Mouse (Mus musculus): Measurements from ENCODE around the gene Rtp3. TPM values are rescaled to one million over a fixed set of nuclear protein-coding genes. Genes with fewer than 3 reads are reported as not detected.

Rtp3 gene
- total RNA-seq, 2 experiments from 2014 or later: not detected

GRCm38 (mm10) chr9:110985541-110985940 lies 4.8 kb downstream of the Rtp3 start:
- ATAC-seq (replicated peaks; ENCODE audit: low FRiP score, poor library complexity, severe bottlenecking): no peak

GRCm38 (mm10) chr9:110984096-110984495 lies 6.3 kb downstream of the Rtp3 start:
- no peak for ATAC-seq (replicated peaks; ENCODE audit: low FRiP score, poor library complexity, severe bottlenecking)

- ATAC-seq (replicated peaks; ENCODE audit: low FRiP score, poor library complexity, severe bottlenecking): no peak
These were observed 8.0 kb downstream of the Rtp3 start for GRCm38 (mm10) chr9:110982351-110982750.

- ATAC-seq (replicated peaks; ENCODE audit: low FRiP score, poor library complexity, severe bottlenecking): no peak
These were observed 11.0 kb downstream of the Rtp3 start for GRCm38 (mm10) chr9:110979411-110979810.

- no peak for ATAC-seq (replicated peaks; ENCODE audit: low FRiP score, poor library complexity, severe bottlenecking)
These were observed 24.5 kb downstream of the Rtp3 start for GRCm38 (mm10) chr9:110965910-110966231.

- ATAC-seq (replicated peaks; ENCODE audit: low FRiP score, poor library complexity, severe bottlenecking): no peak
These were observed 25.1 kb downstream of the Rtp3 start for GRCm38 (mm10) chr9:110965062-110965909.

- ATAC-seq (replicated peaks; ENCODE audit: low FRiP score, poor library complexity, severe bottlenecking): no peak
These were observed 26.7 kb downstream of the Rtp3 start for GRCm38 (mm10) chr9:110963566-110964115.

- ATAC-seq (replicated peaks; ENCODE audit: low FRiP score, poor library complexity, severe bottlenecking): no peak
These were observed 29.0 kb downstream of the Rtp3 start for GRCm38 (mm10) chr9:110961386-110961785.

- ATAC-seq (replicated peaks; ENCODE audit: low FRiP score, poor library complexity, severe bottlenecking): no peak
These were observed 29.9 kb downstream of the Rtp3 start for GRCm38 (mm10) chr9:110960230-110961149.

GRCm38 (mm10) chr9:110959669-110960068 lies 30.7 kb downstream of the Rtp3 start:
- no peak for ATAC-seq (replicated peaks; ENCODE audit: low FRiP score, poor library complexity, severe bottlenecking)

- no peak for ATAC-seq (replicated peaks; ENCODE audit: low FRiP score, poor library complexity, severe bottlenecking)
These were observed 34.4 kb downstream of the Rtp3 start for GRCm38 (mm10) chr9:110955962-110956361.

GRCm38 (mm10) chr9:110954681-110955445 lies 35.5 kb downstream of the Rtp3 start:
- ATAC-seq (replicated peaks; ENCODE audit: low FRiP score, poor library complexity, severe bottlenecking): no peak

- ATAC-seq (replicated peaks; ENCODE audit: low FRiP score, poor library complexity, severe bottlenecking): no peak
These were observed 36.6 kb downstream of the Rtp3 start for GRCm38 (mm10) chr9:110953550-110954461.

- no peak for ATAC-seq (replicated peaks; ENCODE audit: low FRiP score, poor library complexity, severe bottlenecking)
These were observed 37.3 kb downstream of the Rtp3 start for GRCm38 (mm10) chr9:110952931-110953549.

- no peak for ATAC-seq (replicated peaks; ENCODE audit: low FRiP score, poor library complexity, severe bottlenecking)
These were observed 38.0 kb downstream of the Rtp3 start for GRCm38 (mm10) chr9:110952398-110952797.

- no peak for ATAC-seq (replicated peaks; ENCODE audit: low FRiP score, poor library complexity, severe bottlenecking)
These were observed 38.5 kb downstream of the Rtp3 start for GRCm38 (mm10) chr9:110951866-110952265.

- ATAC-seq (replicated peaks; ENCODE audit: low FRiP score, poor library complexity, severe bottlenecking): no peak
These were observed 39.0 kb downstream of the Rtp3 start, which contains the start of gene Lrrc2 for GRCm38 (mm10) chr9:110951397-110951796. Lrrc2 (plus strand) TSS chr9:110951545.

GRCm38 (mm10) chr9:110950109-110950508 lies 40.3 kb downstream of the Rtp3 start:
- no peak for ATAC-seq (replicated peaks; ENCODE audit: low FRiP score, poor library complexity, severe bottlenecking)

Data from erythroblast, adult 5-6 weeks (primary cell).